Mouse (Mus musculus) brain, adult 2 months (tissue): ENCODE results near the gene Cyb561d2.

Experiments
- DNase-seq: peaks from one replicate; pipeline ENCODE4 v3.0.0; 2011; ENCODE audit warnings: low read depth, low spot score

Cyb561d2 gene

DNA sequence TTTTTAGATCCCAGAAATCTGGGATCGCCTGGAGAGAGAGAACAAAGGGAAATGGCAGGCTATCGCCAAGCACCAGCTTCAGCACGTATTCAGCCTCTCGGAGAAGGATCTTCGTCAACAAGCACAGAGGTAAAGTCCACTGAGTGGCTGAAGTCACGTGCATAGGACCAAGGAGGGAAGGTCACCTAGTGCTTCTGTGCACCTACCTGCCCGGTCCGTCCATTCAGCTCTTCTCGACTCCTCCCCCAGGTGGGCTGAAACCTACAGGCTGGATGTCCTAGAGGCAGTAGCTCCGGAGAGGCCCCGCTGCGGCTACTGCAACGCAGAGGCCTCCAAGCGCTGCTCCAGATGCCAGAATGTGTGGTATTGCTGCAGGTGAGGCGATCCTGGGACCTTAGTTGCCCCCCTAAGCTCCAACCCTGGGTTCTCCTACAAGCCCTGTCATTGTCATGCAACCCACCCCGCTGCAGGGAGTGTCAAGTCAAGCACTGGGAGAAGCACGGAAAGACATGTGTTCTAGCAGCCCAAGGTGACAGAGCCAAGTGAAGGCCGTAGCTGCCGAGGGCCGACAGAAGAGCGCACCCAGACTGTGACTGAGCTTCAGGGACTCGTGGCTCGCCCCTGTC lies 8.6 kb upstream of the Cyb561d2 start:
- DNase-seq: no peak

DNA sequence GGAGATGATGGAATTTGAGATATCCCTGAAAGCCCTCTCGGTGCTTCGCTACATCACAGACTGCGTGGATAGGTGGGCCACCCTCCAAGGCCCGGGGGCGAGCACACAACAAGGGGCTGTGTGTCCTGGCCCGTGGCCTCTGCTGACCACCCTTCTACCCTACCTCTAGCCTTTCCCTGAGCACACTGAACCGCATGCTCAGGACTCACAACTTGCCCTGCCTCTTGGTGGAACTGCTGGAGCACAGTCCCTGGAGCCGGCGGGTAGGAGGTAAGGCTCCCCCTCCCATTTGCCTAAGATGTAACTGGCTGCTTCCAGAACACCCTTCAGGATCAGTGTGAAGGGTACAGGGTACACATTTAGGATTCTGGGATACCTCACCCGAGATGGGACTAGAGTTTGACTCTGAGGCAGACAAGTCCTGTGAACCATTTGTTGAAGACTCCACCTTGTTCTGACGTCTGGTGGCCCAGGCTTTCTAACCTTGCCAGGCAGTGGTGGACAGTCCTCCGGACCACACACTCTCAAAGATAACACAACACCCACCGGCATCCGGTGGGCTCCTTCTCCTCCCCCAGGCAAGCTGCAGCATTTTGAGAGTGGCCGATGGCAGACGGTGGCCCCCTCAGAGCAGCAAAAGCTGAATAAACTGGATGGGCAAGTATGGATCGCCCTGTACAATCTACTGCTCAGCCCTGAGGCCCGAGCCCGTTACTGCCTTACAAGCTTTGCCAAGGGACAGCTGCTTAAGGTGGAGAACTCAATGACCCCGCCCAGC lies 7.5 kb upstream of the Cyb561d2 start:
- DNase-seq: no peak

DNA sequence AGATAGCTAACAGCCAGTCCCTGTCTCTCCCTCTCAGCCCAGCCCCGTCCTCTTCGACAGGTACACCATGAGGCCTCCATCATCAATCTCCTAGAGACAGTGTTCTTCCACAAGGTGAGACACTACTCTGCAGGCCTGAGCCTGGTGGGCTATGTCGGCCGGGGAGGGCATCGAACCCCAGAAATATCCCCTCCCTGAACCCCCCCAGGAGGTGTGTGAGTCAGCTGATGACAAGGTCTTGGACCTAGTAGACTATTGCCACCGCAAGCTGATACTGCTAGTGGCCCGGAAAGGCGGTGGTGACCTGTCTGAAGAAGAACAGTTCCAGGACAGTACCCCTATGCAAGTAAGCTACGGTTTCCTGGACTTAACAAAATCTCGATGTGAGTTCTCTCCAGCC lies 6.8 kb upstream of the Cyb561d2 start:
- DNase-seq: no peak

DNA sequence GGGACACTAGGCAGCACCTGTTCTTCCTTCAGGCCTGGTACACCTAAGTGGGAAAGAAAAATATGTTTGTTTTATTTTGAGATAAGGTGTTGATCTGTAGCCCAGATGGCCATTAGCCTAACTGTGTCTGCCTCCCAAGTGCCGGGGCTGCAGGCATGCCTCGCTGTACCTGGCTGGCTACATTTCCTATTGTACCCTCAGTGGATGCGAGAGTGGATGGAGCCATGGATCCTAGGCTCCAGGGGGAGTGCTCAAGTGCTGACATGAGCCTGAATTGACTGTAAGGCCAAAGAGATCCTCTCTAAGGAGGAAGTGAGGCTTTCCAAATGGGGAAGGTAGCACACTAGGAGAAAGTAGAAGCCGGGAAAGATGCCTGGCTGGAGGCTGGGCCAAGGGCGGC lies 6.0 kb upstream of the Cyb561d2 start:
- DNase-seq: no peak

DNA sequence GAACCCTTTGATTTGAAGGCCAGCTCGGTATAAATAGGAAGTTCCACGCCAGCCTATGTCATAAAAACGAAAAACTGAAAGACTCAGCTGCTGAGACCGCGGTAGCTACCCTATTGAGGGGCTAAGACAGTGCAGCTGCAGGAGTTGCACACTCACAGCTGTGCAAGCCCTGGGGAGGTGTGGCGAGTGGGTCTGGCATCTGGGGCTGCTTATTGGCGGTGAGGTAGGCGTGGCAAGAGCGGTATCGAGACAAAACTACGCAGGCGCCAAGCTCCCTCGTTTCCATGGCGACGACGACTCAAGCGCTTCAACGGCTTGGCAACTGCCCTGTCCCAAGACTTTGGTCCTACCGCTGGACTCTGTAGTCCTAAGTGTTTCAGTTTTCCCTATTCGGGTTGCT lies 5.0 kb upstream of the Cyb561d2 start, which contains the start of gene Zmynd10:
Gene Zmynd10, plus strand, starts transcription at position 273 of the 400 bp plus-strand sequence.
- peak; percentile 94 for DNase-seq

DNA sequence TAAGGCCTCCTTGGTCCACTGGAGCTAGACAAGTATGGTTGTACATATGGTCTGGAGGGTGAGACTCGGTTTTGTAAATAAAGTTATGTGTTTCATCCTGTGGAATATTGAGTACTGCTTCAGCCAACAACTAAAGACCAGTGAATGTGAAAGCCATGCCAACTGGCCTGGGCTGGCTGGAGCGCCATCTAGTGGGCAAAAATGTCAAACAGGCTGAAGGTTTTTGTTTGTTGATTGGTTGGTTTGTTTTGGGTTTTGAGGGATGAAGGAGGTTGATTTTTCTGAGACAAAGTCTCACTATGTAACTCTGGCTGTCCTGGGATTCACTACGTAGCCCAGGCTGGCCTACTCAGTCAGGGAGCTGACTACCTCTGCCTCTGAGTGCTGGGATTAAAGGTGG lies 3.6 kb upstream of the Cyb561d2 start:
- peak; percentile 84 for DNase-seq

DNA sequence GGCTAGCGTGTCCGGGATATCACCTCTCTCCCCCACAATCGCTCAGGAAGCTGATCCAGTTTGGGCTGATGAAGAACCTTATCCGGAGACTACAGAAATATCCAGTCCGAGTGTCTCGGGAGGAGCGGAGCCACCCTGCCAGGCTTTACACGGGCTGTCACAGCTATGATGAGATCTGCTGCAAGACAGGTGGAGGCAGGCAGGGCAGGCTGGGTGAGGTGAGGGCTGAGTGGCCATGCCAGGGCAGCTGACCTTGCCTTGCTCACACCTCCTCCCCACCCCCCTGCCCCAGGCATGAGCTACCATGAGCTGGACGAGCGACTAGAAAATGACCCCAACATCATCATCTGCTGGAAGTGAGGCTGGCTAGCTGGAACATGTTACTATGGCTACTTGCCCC lies 3.2 kb upstream of the Cyb561d2 start:
- DNase-seq: no peak

DNA sequence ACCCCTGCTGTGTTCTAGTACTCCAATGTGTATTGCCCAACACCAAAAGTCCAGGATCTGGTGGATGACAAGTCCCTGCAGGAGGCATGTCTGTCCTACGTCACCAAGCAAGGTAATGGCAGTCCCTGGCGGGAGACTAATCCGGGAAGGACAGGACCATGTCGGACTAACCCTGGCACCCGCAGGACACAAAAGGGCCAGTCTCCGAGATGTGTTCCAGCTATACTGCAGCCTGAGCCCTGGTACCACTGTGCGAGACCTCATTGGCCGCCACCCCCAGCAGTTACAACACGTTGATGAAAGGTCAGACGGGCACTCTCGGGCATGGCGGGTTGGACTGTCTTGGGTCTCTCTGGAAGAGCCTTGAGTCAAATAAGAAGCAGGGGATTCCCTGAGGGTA lies 2.7 kb upstream of the Cyb561d2 start:
- DNase-seq: no peak

DNA sequence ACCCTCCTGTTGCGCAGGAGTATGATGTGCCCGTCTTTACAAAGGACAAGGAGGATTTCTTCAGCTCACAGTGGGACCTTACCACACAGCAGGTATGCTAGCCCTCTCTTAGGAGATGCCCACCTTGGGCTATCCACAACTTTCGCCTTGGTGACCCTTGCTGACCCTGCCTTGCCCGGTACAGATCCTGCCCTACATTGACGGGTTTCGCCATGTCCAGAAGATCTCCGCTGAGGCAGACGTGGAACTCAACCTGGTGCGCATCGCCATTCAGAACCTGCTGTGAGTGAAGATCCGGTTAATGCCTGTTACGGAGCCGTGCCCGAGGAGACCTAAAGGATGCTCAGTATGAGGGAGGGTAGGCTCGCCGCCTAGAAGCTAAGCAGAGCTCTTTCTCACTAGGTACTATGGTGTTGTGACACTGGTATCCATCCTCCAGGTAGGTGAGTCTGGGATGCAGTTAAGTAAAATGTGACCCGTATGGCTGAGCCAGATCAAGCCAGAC lies 2.3 kb upstream of the Cyb561d2 start:
- DNase-seq: no peak

DNA sequence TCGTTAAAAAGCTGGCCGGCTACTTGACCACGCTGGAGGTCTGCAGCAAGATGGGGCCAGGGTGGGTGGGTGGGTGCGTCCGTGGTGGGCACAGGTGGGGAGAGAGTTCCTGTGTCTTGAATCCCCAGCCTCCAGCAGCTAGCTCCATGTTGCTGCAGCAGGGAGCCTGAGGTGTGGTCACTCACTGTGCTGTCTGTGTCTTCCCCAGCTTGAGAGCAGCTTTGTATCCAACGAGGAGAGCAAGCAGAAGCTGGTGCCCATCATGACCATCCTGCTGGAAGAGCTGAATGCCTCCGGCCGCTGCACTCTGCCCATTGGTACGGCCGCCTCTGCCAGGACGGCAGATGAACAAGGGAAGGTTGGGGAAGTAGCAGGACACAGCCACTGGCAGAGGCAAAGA lies 1.3 kb upstream of the Cyb561d2 start:
- no peak for DNase-seq

DNA sequence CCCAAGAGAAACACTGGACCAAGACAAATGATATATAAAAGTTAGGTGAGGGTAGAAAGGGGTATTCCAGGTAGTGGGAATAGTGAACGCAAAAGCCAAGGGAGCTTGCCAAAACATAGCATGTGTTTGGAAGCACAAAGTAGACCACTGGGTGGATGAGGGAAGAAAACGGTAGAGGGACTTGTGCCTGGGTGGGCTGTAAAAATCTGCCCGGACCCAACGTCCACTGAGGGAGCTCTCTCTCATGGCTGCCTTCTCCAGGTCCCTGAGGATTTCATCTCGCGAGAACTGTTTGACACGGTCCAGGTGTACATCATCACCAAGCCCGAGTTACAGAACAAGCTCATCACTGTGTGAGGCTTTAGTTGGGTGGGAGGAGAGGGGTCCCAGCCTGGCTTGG lies 728 bp upstream of the Cyb561d2 start:
- no peak for DNase-seq

DNA sequence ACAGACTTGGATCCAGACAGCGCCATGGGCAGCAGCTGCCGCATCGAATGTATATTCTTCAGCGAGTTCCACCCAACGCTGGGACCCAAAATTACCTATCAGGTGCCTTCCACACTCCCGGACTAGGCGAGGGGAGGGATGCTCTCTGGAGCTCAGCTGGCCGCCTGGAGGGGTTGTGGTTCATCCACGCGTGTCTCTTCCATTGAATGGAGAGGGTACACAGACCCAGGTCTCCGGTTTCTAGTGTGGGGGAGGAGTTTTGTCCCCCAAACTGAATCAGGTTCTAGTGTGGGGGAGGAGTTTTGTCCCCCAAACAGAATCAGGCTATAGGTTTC lies 326 bp upstream of the Cyb561d2 start:
- no peak for DNase-seq

DNA sequence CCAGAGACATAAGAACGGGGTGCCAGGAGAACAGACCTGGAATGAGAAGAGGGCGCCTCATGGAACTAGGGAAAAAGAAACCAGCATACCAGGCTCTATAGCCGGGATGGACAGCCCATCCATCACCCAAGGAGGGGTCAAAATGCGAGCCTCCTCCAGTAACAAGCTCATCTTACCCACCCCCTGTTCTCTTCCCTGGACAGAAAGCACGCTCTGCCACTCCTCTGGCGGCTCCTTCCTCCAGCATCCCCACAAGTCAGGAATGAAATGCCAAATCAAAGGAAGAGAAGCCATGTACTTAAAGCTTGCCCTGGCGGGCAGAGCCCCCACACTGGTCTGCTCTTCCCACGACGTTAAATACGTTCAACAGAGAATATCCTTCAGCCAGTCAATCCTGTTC lies 988 bp downstream of the Cyb561d2 start:
- no peak for DNase-seq

DNA sequence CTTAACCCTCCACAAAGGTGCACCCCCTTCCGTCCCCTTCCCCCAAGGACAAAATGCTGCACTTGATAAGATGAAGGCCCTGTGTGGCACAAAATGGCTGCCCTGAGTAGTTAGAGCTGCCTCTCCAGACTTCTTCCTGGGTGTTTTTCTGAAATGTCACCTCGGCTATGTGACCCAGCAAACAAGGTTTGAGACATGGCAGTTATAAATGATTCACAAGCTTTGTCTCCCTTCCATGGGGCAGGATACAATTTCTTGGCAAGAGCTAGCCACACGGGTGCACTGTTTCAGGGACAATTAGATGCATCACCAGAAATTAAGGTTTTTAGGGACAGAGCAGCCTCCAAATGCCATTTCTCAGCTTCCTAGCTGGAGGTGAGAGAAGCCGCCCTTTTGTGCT lies 1.6 kb downstream of the Cyb561d2 start:
- DNase-seq: no peak

DNA sequence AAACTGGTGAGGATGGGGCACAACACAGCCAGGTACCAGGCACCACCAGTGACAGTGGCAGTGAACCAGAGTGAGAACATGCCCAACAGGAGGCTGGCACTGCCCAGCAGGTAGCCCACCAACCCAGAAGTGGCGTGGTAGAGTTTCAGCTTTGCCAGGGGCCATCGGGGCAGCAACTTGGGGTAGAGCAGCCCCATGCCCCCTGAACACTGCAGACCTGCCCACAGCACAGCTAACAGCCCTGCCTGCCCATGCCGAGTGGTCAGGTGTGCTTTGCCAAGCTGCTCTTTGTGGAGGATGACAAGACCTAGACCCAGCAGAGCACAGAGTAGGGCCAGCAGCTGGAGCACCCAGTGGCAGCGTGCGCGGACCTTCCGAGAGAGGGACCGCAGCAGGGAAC lies 2.1 kb downstream of the Cyb561d2 start:
- no peak for DNase-seq

DNA sequence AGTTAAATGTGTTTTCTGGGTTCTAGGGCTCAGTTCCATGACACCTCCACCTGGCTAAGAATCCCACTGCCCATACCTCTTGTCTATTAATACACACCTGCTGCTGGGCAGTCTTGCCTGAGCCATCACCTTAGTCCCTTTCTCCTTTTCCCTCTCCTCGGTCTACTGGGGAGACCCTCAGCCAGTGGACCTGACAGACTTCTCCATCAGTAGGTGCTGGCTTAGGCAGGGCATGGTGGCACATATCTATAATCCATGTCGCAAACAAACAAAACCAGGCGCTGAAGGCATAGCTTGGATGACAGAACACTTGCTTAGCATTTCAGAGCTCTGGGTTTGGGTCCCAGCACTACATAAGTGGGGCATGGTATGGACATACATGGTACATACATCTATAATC lies 3.3 kb downstream of the Cyb561d2 start:
- DNase-seq: no peak

DNA sequence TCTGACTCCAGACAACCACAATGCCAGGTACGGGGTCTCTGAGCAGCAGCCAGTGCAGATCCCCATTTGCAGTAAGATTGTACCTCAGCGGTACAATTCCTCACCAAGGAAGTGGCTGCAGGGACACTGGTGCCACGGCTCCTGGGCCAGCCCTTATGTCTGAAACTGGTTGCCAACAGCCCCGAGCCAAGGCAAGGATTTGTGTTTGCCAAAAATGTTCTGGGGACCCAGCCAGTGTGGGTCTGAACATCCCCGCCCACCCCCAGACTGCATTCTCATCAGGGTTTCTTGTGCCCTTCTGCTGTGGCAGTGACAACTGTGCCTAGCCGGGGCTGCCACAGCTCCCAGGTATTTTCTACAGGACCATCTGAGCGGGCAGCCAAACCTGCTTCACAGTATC lies 3.8 kb downstream of the Cyb561d2 start:
- peak; percentile 61 for DNase-seq

DNA sequence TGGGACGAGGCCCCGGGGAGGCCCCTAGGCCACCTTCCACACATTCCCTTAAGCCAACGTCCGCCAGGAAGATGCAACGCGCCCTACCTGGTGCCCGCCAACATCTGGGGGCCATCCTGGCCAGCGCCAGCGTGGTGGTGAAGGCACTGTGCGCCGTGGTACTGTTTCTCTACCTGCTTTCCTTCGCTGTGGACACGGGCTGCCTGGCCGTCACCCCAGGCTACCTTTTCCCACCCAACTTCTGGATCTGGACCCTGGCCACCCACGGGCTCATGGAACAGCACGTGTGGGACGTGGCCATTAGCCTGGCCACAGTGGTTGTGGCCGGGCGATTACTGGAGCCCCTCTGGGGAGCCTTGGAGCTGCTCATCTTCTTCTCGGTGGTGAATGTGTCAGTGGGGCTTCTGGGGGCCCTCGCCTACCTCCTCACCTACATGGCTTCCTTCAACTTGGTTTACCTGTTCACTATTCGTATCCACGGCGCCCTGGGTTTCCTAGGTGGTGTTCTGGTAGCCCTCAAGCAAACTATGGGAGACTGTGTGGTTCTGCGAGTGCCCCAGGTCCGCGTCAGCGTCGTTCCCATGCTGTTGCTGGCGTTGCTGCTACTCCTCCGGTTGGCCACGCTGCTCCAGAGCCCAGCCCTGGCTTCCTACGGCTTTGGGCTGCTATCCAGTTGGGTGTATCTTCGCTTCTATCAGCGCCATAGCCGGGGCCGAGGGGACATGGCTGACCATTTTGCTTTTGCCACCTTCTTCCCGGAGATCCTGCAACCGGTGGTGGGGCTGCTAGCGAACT lies 7.4 kb downstream of the Cyb561d2 start:
- peak; percentile 49 for DNase-seq

DNA sequence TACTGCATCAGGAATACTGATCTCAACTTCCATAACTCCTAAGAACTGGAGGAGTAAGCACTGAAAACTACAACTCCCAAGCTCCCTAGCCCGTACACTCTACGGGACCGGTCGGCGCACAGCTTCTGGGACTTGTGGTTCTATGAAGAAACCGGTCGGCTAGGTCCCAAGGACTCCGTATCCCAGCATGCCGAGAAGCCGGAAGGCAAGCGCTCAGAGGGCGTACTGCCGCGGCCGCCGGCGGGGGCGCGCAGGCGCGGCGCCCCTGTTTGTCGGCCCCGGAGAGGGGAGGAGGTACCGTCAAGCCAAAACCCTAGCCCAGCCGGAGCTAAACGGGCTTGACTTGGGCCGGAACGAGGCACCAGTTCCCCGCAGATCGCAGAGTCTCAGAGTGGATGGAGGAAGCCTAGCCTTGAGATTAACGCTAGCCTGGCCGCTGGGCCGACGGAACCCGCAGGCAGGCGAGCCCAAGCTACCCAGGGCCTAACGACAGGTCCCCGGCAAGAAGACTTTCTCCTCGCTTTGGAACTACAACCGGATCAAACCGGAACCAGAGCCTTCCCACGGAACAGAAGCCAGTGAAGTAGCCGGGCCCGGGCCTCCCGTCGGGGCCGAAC lies 8.1 kb downstream of the Cyb561d2 start, which contains the start of gene Tmem115:
Gene Tmem115, plus strand, starts transcription at position 155 of the 617 bp plus-strand sequence.
- peak; percentile 100 for DNase-seq

DNA sequence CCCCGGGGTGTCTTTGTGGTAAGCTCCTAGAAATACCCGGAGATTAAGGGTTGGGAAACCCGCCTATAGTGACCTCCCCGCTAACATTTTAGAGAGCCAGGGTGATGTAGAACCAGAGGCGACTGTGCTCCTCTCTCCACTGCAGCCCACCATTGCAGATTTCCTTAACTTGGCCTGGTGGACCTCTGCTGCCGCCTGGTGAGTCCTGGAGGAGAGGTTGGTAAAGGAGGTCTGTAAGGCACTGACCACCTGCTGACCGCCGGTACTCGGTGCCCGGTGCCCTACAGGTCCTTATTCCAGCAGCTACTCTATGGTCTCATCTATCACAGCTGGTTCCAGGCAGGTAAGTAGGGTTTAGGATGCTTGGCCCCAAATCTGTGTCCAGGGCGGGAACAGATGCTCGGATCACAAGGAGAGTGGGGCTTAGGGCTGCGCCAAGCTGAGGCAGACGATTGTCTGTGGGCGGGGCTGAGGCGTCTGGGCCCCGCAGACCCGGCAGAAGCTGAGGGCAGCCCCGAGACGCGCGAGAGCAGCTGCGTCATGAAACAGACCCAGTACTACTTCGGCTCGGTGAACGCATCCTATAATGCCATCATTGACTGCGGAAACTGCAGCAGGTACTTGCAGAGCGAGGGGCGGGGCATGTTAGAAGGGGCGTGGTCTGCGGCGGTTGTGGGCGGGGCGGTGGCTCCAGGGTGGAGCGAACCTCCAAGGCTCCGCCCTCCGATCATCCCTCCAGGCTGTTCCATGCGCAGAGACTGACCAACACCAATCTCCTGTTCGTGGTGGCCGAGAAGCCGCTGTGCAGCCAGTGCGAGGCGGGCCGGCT lies 15.6 kb downstream of the Cyb561d2 start:
- peak; percentile 66 for DNase-seq

DNA sequence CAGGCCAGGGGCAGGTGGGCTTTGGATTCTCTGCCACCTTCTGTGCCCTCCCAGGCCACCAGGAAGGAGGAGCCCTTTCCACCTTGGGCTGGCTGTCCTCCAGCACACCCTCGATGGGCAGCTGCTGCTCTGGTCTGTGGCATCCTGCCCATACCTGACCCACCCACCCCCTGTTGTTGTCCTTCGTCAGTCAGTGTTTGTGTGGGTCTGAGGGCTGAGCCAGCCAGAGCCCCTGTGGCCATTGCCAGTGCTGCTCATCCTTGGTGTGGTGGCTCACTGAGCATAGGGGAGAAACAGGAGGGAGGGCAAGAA lies 19.6 kb downstream of the Cyb561d2 start:
- DNase-seq: no peak
